Mouse (Mus musculus) heart, postnatal 0 days (tissue): Measurements from ENCODE around the gene Pkp1. TPM values are rescaled to one million over a fixed set of nuclear protein-coding genes. Genes with fewer than 3 reads are reported as not detected.

ENCODE experiments used
- ATAC-seq: fragments of 200-750 bp; cut with Nextera tagmentation; 2 replicates; pipeline ENCODE4 v1.8.0; 2017; ENCODE audit warnings: low read depth, moderate number of reproducible peaks, moderate library complexity; ENCODE audit not compliant: insufficient read depth
- DNase-seq: peaks from one replicate; pipeline ENCODE4 v3.0.0-alpha.2; 2016; ENCODE audit warnings: low spot score
- H3K27ac ChIP-seq: fragments of 300-500 bp; sonication (generic); 2 replicates; pipeline ENCODE4 v1.5.1; 2014; ENCODE audit warnings: low read depth, mild to moderate bottlenecking
- H3K27me3 ChIP-seq: fragments of 300-500 bp; sonication (generic); 2 replicates; pipeline ENCODE4 v1.6.1; 2014; ENCODE audit warnings: low read length, mixed read lengths; ENCODE audit not compliant: control insufficient read depth, insufficient read depth
- H3K36me3 ChIP-seq: fragments of 300-500 bp; sonication (generic); replicated peaks from 2 replicates; pipeline ENCODE4 v1.6.1; 2014; ENCODE audit warnings: low read length, mixed read lengths; ENCODE audit not compliant: control insufficient read depth, insufficient read depth
- H3K4me1 ChIP-seq: fragments of 300-500 bp; sonication (generic); 2 replicates; pipeline ENCODE4 v1.6.1; 2014; ENCODE audit warnings: antibody characterized with exemption; ENCODE audit not compliant: control insufficient read depth, insufficient read depth
- H3K4me2 ChIP-seq: fragments of 300-500 bp; sonication (generic); 2 replicates; pipeline ENCODE4 v1.6.1; 2014; ENCODE audit warnings: low read depth, mild to moderate bottlenecking, low read length, moderate library complexity
- H3K4me3 ChIP-seq: fragments of 300-500 bp; sonication (generic); 2 replicates; pipeline ENCODE4 v1.5.1; 2014; ENCODE audit warnings: low read depth, low read length
- H3K9ac ChIP-seq: fragments of 300-500 bp; sonication (generic); replicated peaks from 2 replicates; pipeline ENCODE4 v1.6.1; 2014; ENCODE audit warnings: low read depth, low read length, mixed read lengths
- H3K9me3 ChIP-seq: fragments of 300-500 bp; sonication (generic); replicated peaks from 2 replicates; pipeline ENCODE4 v1.6.1; 2016; ENCODE audit warnings: low read length; ENCODE audit not compliant: control insufficient read depth
- CTCF ChIP-seq: IDR thresholded peaks from 2 replicates; pipeline ENCODE4 v1.5.1; 2016; ENCODE audit warnings: antibody characterized with exemption, control low read depth, low read depth
- EP300 ChIP-seq: IDR thresholded peaks from 2 replicates; pipeline ENCODE4 v1.6.1; 2016; ENCODE audit warnings: antibody characterized with exemption, low read depth
- WGBS: fragments of 180-500 bp; shearing (Covaris S2); extraction: QIAGEN DNeasy Blood & Tissue Kit; methylation state at CpG from one replicate; pipeline ENCODE4 v1.1.7; 2014; 5-methylcytosine and 5-hydroxymethylcytosine counted together
- polyA plus RNA-seq: library from polyadenylated mRNA; unstranded; fragments of >200 nt; fragmentation: Nextera tagmentation; extraction: Ambion mirVana; gene quantifications from 2 replicates; pipeline ENCODE4 v1.2.1, GENCODE M21; 2015
- total RNA-seq: library from RNA; depleted of rRNA; stranded (reverse); fragments of >200 nt; gene quantifications from 2 replicates; pipeline ENCODE4 v1.2.3, GENCODE M21; 2014; ENCODE audit warnings: low replicate concordance

Gene Pkp1
- total and polyA plus RNA-seq, 2 experiments from 2014 or later = 0.05 TPM; not detected in 1

GRCm38 (mm10) chr1:135909381-135909780, 9.6 kb downstream of the Pkp1 start:
- TF ChIP-seq EP300 (no peak), CTCF (no peak)
- ATAC-seq = no peak
- Histone ChIP-seq H3K9me3 (no peaks in the 10 kb centered on the region), H3K27ac (no peak overlapping the region), H3K27me3 (peaks cover 25% of the 10 kb centered on the region; the same call in 1 of the 2 replicates), H3K4me3 (no peak overlapping the region), H3K4me2 (no peak overlapping the region), H3K9ac (no peak overlapping the region), H3K36me3 (no peaks in the 10 kb centered on the region), H3K4me1 (no peaks in the 10 kb centered on the region)
- 43% methylated on average over 6 of the region's 6 CpGs for WGBS
- no peak for DNase-seq

DNA sequence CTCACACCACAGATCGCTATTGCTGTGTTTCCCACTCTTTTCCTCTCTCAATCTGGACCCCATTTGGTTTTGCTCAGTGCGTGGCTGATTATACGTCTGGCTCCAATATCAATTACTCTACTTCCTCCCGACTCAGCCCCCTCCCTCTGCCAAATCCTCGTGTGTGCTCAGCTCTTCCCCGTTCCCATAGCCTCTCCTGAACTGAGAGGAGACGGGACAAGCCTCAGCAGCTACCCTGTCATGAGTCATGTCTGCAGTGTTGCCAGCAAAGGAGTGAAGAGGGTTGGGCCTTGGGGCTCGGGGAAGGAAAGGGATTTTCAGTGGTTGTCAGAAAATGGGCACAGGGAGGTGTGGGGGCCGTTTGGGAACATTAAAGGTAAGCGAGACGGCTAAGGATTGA, 12.3 kb downstream of the Pkp1 start:
- 56% methylated on average over 11 of the region's 11 CpGs for WGBS
- Histone ChIP-seq H3K27ac (no peak overlapping the region), H3K4me2 (no peak overlapping the region), H3K4me3 (no peak overlapping the region), H3K4me1 (no peaks in the 10 kb centered on the region), H3K36me3 (no peaks in the 10 kb centered on the region), H3K9ac (no peak overlapping the region), H3K27me3 (peaks cover 12% of the 10 kb centered on the region; the same call in 1 of the 2 replicates), H3K9me3 (no peaks in the 10 kb centered on the region)
- DNase-seq = no peak
- no peak for TF ChIP-seq CTCF
- ATAC-seq = no peak

- H3K9ac ChIP-seq = no peak overlapping the region
- H3K4me2 ChIP-seq = no peak overlapping the region
- H3K27me3 ChIP-seq = 0 out of 2 replicates have a peak, but pooled peaks cover 5% of the 10 kb centered on the region
- WGBS = 66% methylated on average over 7 of the region's 7 CpGs
- H3K9me3 ChIP-seq = no peaks in the 10 kb centered on the region
- no peak overlapping the region for H3K27ac ChIP-seq
- H3K4me1 ChIP-seq = no peaks in the 10 kb centered on the region
- H3K4me3 ChIP-seq = no peak overlapping the region
- TF ChIP-seq EP300 (no peak), CTCF (no peak)
- DNase-seq (no peak), ATAC-seq (no peak)
- no peaks in the 10 kb centered on the region for H3K36me3 ChIP-seq
Observed at GRCm38 (mm10) chr1:135899991-135900515, 19.0 kb downstream of the Pkp1 start.

DNA sequence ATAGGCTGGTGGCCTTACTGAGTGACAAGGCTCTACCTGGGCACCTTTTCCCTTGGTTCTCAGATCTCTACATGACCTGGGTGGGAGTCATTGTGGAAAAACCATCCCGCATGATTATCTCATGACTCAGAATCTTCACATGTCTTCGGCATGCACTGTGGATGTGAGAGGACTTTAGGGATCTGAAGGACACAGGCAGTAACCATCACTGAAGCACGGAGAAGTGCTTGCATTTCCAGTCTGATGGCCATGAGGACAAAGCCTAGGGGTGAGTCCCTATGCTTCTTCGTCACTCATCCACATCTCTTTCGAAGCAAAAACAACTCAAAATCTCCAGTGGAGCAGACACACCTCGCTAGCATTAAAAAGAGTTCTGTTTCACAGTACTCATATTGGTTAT, 19.7 kb downstream of the Pkp1 start:
- H3K4me2 ChIP-seq = no peak overlapping the region
- 78% methylated on average over 6 of the region's 6 CpGs for WGBS
- 0 out of 2 replicates have a peak, but pooled peaks cover 5% of the 10 kb centered on the region for H3K27me3 ChIP-seq

DNA sequence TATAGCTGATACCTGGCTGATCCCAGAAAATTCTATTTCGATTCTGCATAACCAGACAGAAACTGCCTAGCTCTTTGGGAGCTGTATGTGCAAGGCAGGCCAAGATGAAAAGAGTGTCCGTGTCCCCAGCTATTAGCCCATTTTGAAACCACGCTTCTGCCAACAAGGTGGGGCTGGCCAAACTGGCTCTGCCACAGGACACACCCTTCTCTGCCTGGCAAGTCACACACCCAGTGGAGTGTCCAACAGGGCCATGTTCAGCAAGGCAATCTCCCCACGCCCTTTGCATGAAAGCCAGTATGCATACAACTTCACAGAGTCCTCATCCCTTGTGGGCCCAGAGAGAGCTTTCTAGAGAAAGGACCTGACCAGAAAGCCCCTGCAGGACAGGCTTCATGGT, 23.6 kb downstream of the Pkp1 start:
- Histone ChIP-seq H3K9ac (no peak overlapping the region), H3K27ac (no peak overlapping the region), H3K9me3 (no peaks in the 10 kb centered on the region), H3K4me1 (no peaks in the 10 kb centered on the region), H3K4me2 (no peak overlapping the region), H3K4me3 (no peak overlapping the region), H3K36me3 (no peaks in the 10 kb centered on the region), H3K27me3 (peaks cover 19% of the 10 kb centered on the region; the same call in 1 of the 2 replicates)
- ATAC-seq (no peak), DNase-seq (no peak)
- TF ChIP-seq EP300 (no peak), CTCF (no peak)
- 78% methylated on average over 4 of the region's 4 CpGs for WGBS

More for the DNA sequence above, 19.7 kb downstream of the Pkp1 start:
- no peaks in the 10 kb centered on the region for H3K9me3 ChIP-seq
- no peaks in the 10 kb centered on the region for H3K4me1 ChIP-seq
- no peak overlapping the region for H3K4me3 ChIP-seq
- H3K27ac ChIP-seq = no peak overlapping the region
- DNase-seq = no peak
- H3K9ac ChIP-seq = no peak overlapping the region
- no peak for TF ChIP-seq CTCF
- no peak for TF ChIP-seq EP300
- ATAC-seq = no peak
- no peaks in the 10 kb centered on the region for H3K36me3 ChIP-seq

DNA sequence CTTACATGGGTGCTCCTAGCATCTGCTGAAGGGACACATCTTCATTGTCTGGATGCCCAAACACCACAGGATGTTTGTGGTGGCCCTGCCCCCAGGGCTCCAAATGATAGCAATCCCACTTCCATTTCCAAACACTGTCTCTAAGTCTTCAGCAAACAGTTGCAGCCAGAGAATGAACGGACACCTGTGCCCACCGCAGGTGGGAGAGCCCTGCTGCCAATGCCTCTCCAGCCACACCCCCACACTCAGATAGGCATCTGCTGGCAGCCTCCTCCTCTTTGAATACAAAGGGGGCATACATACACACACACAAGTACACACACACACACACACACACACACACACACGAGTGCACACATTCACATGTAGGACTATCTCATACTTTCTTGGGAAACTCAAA, 25.6 kb downstream of the Pkp1 start:
- ATAC-seq = no peak
- H3K4me3 ChIP-seq = no peak overlapping the region
- H3K9me3 ChIP-seq = no peaks in the 10 kb centered on the region
- H3K4me1 ChIP-seq = no peaks in the 10 kb centered on the region
- DNase-seq = no peak
- no peak for TF ChIP-seq EP300
- no peak for TF ChIP-seq CTCF
- no peak overlapping the region for H3K9ac ChIP-seq
- H3K27me3 ChIP-seq = peaks cover 14% of the 10 kb centered on the region; the same call in 1 of the 2 replicates
- H3K36me3 ChIP-seq = no peaks in the 10 kb centered on the region
- H3K27ac ChIP-seq = no peak overlapping the region
- H3K4me2 ChIP-seq = no peak overlapping the region
- WGBS = 86% methylated on average over 3 of the region's 3 CpGs
